Mouse (Mus musculus): ENCODE data around the gene Ebf1. TPM values are rescaled to one million over a fixed set of nuclear protein-coding genes. Genes with fewer than 3 reads are reported as not detected.
A peak's percentile ranks its signal among the peaks of the same experiment; 100 is the strongest.

Ebf1 gene
- polyA plus RNA-seq, 1 experiment: 2.3 TPM

DNA sequence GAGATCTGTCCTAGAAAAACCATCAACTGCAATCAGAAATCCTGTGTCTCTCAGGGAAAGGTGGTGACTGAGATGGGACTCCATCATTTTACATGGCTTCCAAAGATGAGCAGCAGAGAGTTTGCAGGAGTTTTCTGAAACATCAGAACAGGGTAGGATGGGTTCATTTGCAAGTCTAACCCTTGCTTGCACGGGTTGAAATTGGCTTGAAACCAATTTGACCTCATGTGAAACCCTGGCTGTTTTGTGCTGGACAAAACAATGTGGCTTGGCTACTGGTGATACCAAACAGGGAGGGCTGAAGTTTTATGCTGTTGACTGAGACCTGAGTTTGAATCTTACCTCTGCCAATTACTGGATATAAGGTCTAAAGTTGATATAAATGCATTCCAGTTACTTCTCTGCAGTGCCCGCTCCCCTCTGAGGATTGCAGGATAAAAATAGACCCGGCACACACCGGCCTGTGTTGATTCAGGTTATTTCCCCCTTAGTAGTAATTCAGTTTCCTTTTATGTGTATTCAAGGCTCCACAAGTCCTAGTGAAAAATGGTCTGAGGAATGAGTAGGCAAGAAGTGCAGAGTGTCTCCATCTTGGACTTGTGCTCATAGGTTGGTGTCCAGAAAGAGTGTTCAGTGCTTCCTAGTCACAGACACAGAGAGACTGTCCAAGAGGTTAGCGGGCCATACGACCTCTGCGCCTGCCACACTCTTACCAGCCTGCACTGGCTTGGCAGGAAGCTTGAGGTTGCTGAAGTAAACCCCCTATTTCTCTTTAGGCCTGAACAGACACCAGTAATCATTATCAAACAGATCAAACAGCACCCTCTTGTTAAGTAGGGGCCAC, 147.1 kb downstream of the Ebf1 start:
- Histone ChIP-seq H3K9me3 (replicated peaks; ENCODE audit: control insufficient read depth, insufficient read depth, low read length, poor library complexity, severe bottlenecking) (no peaks in the 10 kb centered on the region), H3K4me1 (ENCODE audit: control insufficient read depth, insufficient read depth, low read length) (peaks cover 7% of the 10 kb centered on the region), H3K4me3 (ENCODE audit: low read depth, low read length) (no peak overlapping the region), H3K27ac (ENCODE audit: insufficient read depth, low read length) (no peak overlapping the region; the same call in 1 of the 2 replicates), H3K9ac (ENCODE audit: low read depth, poor library complexity, severe bottlenecking) (no peak overlapping the region), H3K36me3 (ENCODE audit: control insufficient read depth, insufficient read depth, low read length, poor library complexity, severe bottlenecking) (no peaks in the 10 kb centered on the region), H3K27me3 (ENCODE audit: control insufficient read depth, insufficient read depth, low read length, poor library complexity, severe bottlenecking) (no peaks in the 10 kb centered on the region)
- TF ChIP-seq EP300 (IDR thresholded peaks at IDR 0.05; ENCODE audit: insufficient read depth, low read depth, low read length) (no peak), POLR2A (IDR thresholded peaks at IDR 0.05; ENCODE audit: insufficient read depth, low read length) (no peak), CTCF (IDR thresholded peaks at IDR 0.05; ENCODE audit: low read depth, low read length) (no peak)

DNA sequence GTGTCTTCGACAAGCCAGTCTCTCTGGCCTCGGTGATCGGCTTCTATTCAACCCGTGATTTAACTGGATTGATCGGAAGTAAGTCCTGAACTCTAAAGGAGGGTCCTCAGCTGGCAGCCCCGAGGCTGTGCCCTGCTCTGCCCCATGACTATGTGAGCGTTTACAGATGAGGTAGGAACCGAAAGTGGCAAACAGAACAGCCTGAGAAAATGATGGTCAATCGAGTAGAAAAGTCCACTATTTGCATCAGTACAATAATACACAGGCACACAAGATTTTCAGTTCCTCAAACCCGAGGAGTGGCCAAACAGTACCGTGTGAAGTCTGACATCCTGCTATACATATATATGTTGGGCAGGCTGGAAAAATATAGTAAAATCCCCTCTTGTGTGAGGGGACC, 147.9 kb downstream of the Ebf1 start:
- Histone ChIP-seq H3K9ac (ENCODE audit: low read depth, poor library complexity, severe bottlenecking) (no peak overlapping the region), H3K4me3 (ENCODE audit: low read depth, low read length) (no peak overlapping the region), H3K4me1 (ENCODE audit: control insufficient read depth, insufficient read depth, low read length) (peaks cover 5% of the 10 kb centered on the region), H3K27ac (ENCODE audit: insufficient read depth, low read length) (no peak overlapping the region), H3K9me3 (replicated peaks; ENCODE audit: control insufficient read depth, insufficient read depth, low read length, poor library complexity, severe bottlenecking) (no peaks in the 10 kb centered on the region), H3K27me3 (ENCODE audit: control insufficient read depth, insufficient read depth, low read length, poor library complexity, severe bottlenecking) (no peaks in the 10 kb centered on the region), H3K36me3 (ENCODE audit: control insufficient read depth, insufficient read depth, low read length, poor library complexity, severe bottlenecking) (no peaks in the 10 kb centered on the region)
- TF ChIP-seq POLR2A (IDR thresholded peaks at IDR 0.05; ENCODE audit: insufficient read depth, low read length) (no peak), EP300 (IDR thresholded peaks at IDR 0.05; ENCODE audit: insufficient read depth, low read depth, low read length) (no peak), CTCF (IDR thresholded peaks at IDR 0.05; ENCODE audit: low read depth, low read length) (no peak)

DNA sequence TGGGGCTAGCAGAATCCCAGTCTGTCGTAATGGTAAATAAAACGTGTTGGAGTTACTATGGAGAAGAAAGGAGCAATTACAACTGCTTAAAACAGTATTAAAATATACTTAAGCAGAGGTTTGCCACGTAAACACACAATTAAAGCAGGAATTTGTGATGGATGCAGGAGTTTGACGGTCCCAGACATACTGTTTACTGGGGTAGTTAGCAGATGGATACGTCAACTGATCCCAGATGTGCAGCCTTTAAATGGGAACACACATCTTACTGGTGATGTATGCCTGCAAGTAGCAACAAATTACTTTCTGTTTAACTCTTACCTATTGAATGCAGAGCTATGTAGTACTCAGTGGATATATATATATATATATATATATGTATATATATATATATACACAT, 149.1 kb downstream of the Ebf1 start:
- Histone ChIP-seq H3K36me3 (ENCODE audit: control insufficient read depth, insufficient read depth, low read length, poor library complexity, severe bottlenecking) (no peaks in the 10 kb centered on the region), H3K9ac (ENCODE audit: low read depth, poor library complexity, severe bottlenecking) (no peak overlapping the region), H3K9me3 (replicated peaks; ENCODE audit: control insufficient read depth, insufficient read depth, low read length, poor library complexity, severe bottlenecking) (no peaks in the 10 kb centered on the region), H3K27ac (ENCODE audit: insufficient read depth, low read length) (no peak overlapping the region), H3K4me1 (ENCODE audit: control insufficient read depth, insufficient read depth, low read length) (peaks cover 4% of the 10 kb centered on the region), H3K4me3 (ENCODE audit: low read depth, low read length) (no peak overlapping the region), H3K27me3 (ENCODE audit: control insufficient read depth, insufficient read depth, low read length, poor library complexity, severe bottlenecking) (no peaks in the 10 kb centered on the region)
- TF ChIP-seq CTCF (IDR thresholded peaks at IDR 0.05; ENCODE audit: low read depth, low read length) (no peak), EP300 (IDR thresholded peaks at IDR 0.05; ENCODE audit: insufficient read depth, low read depth, low read length) (no peak), POLR2A (IDR thresholded peaks at IDR 0.05; ENCODE audit: insufficient read depth, low read length) (no peak)

DNA sequence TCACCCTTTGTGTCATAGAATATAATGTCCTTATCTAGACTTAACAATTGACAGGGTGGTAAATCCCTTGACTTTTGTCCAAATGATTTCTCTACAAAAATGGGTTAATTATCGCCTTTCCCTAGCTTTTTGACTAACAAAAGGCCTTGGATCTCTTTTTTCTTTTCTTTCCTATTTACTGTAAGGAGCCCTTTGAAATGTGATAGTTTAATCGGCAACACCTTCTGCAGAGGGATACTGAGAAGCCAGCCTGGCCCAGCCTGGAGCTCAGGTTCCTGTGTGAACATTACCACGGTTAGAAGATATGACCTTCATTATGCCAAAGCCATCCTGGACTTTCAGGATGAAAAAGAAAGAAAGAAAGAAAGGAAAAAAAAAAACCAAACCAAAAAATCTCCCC, 150.2 kb downstream of the Ebf1 start:
- H3K27me3 ChIP-seq (ENCODE audit: control insufficient read depth, insufficient read depth, low read length, poor library complexity, severe bottlenecking): no peaks in the 10 kb centered on the region
- H3K9ac ChIP-seq (ENCODE audit: low read depth, poor library complexity, severe bottlenecking): no peak overlapping the region
- H3K36me3 ChIP-seq (ENCODE audit: control insufficient read depth, insufficient read depth, low read length, poor library complexity, severe bottlenecking): no peaks in the 10 kb centered on the region
- H3K9me3 ChIP-seq (replicated peaks; ENCODE audit: control insufficient read depth, insufficient read depth, low read length, poor library complexity, severe bottlenecking): no peaks in the 10 kb centered on the region
- TF ChIP-seq CTCF (IDR thresholded peaks at IDR 0.05; ENCODE audit: low read depth, low read length): no peak
- peak; percentile 79; the same call in 1 of the 2 replicates for TF ChIP-seq EP300 (IDR thresholded peaks at IDR 0.05; ENCODE audit: insufficient read depth, low read depth, low read length)
- TF ChIP-seq POLR2A (IDR thresholded peaks at IDR 0.05; ENCODE audit: insufficient read depth, low read length): no peak
- H3K27ac ChIP-seq (ENCODE audit: insufficient read depth, low read length): no peak overlapping the region
- no peak overlapping the region for H3K4me3 ChIP-seq (ENCODE audit: low read depth, low read length)
- peaks cover 3% of the 10 kb centered on the region for H3K4me1 ChIP-seq (ENCODE audit: control insufficient read depth, insufficient read depth, low read length)

DNA sequence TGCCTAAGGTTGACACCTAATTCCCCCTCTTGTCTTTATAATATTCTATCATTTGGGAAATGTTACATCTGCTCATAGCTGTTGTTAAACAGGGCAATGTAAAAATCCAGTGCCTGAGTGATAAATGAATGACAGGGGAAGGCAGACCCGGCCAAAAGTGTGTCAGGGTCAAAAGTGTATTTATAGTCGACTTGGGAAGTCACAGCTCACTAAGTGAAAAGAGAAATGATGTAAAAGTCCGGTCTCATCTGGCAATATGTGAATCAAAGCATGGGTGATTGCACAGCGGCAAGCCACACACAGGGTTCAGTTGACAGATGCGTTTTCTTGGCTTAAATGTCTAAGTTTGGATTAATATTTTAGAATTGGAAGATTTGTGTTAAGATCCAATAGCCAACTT, 151.2 kb downstream of the Ebf1 start:
- no peak overlapping the region for H3K9ac ChIP-seq (ENCODE audit: low read depth, poor library complexity, severe bottlenecking)
- H3K36me3 ChIP-seq (ENCODE audit: control insufficient read depth, insufficient read depth, low read length, poor library complexity, severe bottlenecking): no peaks in the 10 kb centered on the region
- TF ChIP-seq EP300 (IDR thresholded peaks at IDR 0.05; ENCODE audit: insufficient read depth, low read depth, low read length) (no peak), POLR2A (IDR thresholded peaks at IDR 0.05; ENCODE audit: insufficient read depth, low read length) (no peak), CTCF (IDR thresholded peaks at IDR 0.05; ENCODE audit: low read depth, low read length) (no peak)
- no peaks in the 10 kb centered on the region for H3K9me3 ChIP-seq (replicated peaks; ENCODE audit: control insufficient read depth, insufficient read depth, low read length, poor library complexity, severe bottlenecking)
- H3K27ac ChIP-seq (ENCODE audit: insufficient read depth, low read length): no peak overlapping the region
- H3K4me1 ChIP-seq (ENCODE audit: control insufficient read depth, insufficient read depth, low read length): peaks cover 3% of the 10 kb centered on the region
- no peak overlapping the region for H3K4me3 ChIP-seq (ENCODE audit: low read depth, low read length)
- H3K27me3 ChIP-seq (ENCODE audit: control insufficient read depth, insufficient read depth, low read length, poor library complexity, severe bottlenecking): no peaks in the 10 kb centered on the region

DNA sequence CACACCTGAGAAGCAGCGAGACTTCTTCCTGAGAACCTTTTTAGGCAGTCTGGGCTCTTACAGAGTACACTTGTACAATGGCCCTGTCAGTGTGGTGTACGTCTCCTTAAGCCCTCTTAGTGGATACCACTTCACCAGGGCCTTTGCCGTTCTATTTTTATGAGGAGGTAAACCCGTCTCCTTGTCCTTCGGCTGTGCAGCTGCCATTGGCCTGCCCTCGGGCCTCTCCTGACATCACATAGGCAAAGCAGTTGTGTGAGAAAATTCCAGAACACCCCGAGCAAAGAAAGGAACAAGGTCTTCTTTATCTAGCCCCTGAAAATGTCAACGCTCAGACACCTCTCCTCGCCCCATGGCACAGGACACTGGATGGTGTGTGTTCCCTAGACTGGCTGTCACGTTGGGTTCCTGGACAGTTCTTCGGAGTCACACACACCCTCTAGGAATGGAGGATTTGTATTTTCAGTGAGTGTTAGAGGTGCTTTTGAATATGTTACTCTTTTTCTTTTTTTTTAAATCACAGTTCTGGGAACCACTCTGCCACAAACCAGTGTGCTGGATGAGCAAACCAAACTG, 154.0 kb downstream of the Ebf1 start:
- Histone ChIP-seq H3K27me3 (ENCODE audit: control insufficient read depth, insufficient read depth, low read length, poor library complexity, severe bottlenecking) (no peaks in the 10 kb centered on the region), H3K4me1 (ENCODE audit: control insufficient read depth, insufficient read depth, low read length) (no peaks in the 10 kb centered on the region), H3K9ac (ENCODE audit: low read depth, poor library complexity, severe bottlenecking) (no peak overlapping the region), H3K9me3 (replicated peaks; ENCODE audit: control insufficient read depth, insufficient read depth, low read length, poor library complexity, severe bottlenecking) (no peaks in the 10 kb centered on the region), H3K36me3 (ENCODE audit: control insufficient read depth, insufficient read depth, low read length, poor library complexity, severe bottlenecking) (no peaks in the 10 kb centered on the region), H3K4me3 (ENCODE audit: low read depth, low read length) (no peak overlapping the region), H3K27ac (ENCODE audit: insufficient read depth, low read length) (no peak overlapping the region)
- no peak for TF ChIP-seq POLR2A (IDR thresholded peaks at IDR 0.05; ENCODE audit: insufficient read depth, low read length)
- TF ChIP-seq EP300 (IDR thresholded peaks at IDR 0.05; ENCODE audit: insufficient read depth, low read depth, low read length): no peak
- TF ChIP-seq CTCF (IDR thresholded peaks at IDR 0.05; ENCODE audit: low read depth, low read length): no peak
